Mouse (Mus musculus): ENCODE measurements around the gene Tmem14c. TPM values are rescaled to one million over a fixed set of nuclear protein-coding genes. Genes with fewer than 3 reads are reported as not detected.
A peak's percentile ranks its signal among the peaks of the same experiment; 100 is the strongest.
"Not testable (repeated sequence)": the region's sequence is repeated elsewhere in the genome, so short reads cannot be mapped to it uniquely, and the experiment has no call there.

The Tmem14c gene
- polyA plus RNA-seq, 1 experiment, result 91.8 TPM

GRCm38 (mm10) chr13:40982759-40983158 lies 33.3 kb upstream of the Tmem14c start:
- Histone ChIP-seq H3K27ac (ENCODE audit: insufficient read depth, low read length) (peak overlapping the region; percentile 81), H3K4me1 (ENCODE audit: control insufficient read depth, insufficient read depth, low read length) (no peaks in the 10 kb centered on the region), H3K4me3 (ENCODE audit: insufficient read depth, low read length) (no peak overlapping the region)
- no peak for TF ChIP-seq POLR2A (IDR thresholded peaks at IDR 0.05; ENCODE audit: low read depth, low read length)
- no peak for TF ChIP-seq CTCF (IDR thresholded peaks at IDR 0.05; ENCODE audit: borderline replicate concordance, insufficient read depth, low read length)

GRCm38 (mm10) chr13:40986081-40986480 lies 30.0 kb upstream of the Tmem14c start:
- no peak overlapping the region for H3K4me3 ChIP-seq (ENCODE audit: insufficient read depth, low read length)
- TF ChIP-seq CTCF (IDR thresholded peaks at IDR 0.05; ENCODE audit: borderline replicate concordance, insufficient read depth, low read length) (no peak), POLR2A (IDR thresholded peaks at IDR 0.05; ENCODE audit: low read depth, low read length) (no peak)

GRCm38 (mm10) chr13:40987608-40988303 lies 28.3 kb upstream of the Tmem14c start:
- H3K4me1 ChIP-seq (ENCODE audit: control insufficient read depth, insufficient read depth, low read length); H3K27ac ChIP-seq (ENCODE audit: insufficient read depth, low read length); H3K4me3 ChIP-seq (ENCODE audit: insufficient read depth, low read length): not testable (repeated sequence)

More at GRCm38 (mm10) chr13:40986081-40986480, 30.0 kb upstream of the Tmem14c start:
- Histone ChIP-seq H3K4me1 (ENCODE audit: control insufficient read depth, insufficient read depth, low read length) (no peaks in the 10 kb centered on the region), H3K27ac (ENCODE audit: insufficient read depth, low read length) (no peak overlapping the region)

DNA sequence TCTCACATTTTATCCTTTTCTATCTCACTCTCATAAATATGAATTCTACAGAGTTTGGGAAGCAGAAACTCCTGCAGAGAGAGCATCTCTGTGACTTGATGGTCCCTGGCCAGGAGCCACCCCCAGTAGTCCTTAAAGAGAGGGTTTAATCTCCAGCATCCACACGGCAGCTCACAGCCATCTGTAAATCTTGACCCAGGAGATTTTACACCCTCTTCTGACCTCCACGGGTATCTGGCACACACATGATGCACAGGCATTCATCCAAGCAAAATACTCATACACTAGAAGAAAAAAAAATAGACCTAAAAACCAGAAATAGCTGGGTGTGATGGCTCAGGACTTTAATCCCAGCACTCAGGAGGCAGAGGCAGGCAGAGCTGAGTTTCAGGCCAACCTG lies 27.7 kb upstream of the Tmem14c start:
- Histone ChIP-seq H3K4me1 (ENCODE audit: control insufficient read depth, insufficient read depth, low read length) (no peaks in the 10 kb centered on the region), H3K27ac (ENCODE audit: insufficient read depth, low read length) (no peak overlapping the region), H3K4me3 (ENCODE audit: insufficient read depth, low read length) (no peak overlapping the region)
- TF ChIP-seq POLR2A (IDR thresholded peaks at IDR 0.05; ENCODE audit: low read depth, low read length), result no peak
- no peak for TF ChIP-seq CTCF (IDR thresholded peaks at IDR 0.05; ENCODE audit: borderline replicate concordance, insufficient read depth, low read length)

- no peak overlapping the region for H3K27ac ChIP-seq (ENCODE audit: insufficient read depth, low read length)
- TF ChIP-seq POLR2A (IDR thresholded peaks at IDR 0.05; ENCODE audit: low read depth, low read length) (no peak), CTCF (IDR thresholded peaks at IDR 0.05; ENCODE audit: borderline replicate concordance, insufficient read depth, low read length) (no peak)
- no peaks in the 10 kb centered on the region for H3K4me1 ChIP-seq (ENCODE audit: control insufficient read depth, insufficient read depth, low read length)
- no peak overlapping the region for H3K4me3 ChIP-seq (ENCODE audit: insufficient read depth, low read length)
Measured at GRCm38 (mm10) chr13:40994487-40995263, 21.4 kb upstream of the Tmem14c start.

DNA sequence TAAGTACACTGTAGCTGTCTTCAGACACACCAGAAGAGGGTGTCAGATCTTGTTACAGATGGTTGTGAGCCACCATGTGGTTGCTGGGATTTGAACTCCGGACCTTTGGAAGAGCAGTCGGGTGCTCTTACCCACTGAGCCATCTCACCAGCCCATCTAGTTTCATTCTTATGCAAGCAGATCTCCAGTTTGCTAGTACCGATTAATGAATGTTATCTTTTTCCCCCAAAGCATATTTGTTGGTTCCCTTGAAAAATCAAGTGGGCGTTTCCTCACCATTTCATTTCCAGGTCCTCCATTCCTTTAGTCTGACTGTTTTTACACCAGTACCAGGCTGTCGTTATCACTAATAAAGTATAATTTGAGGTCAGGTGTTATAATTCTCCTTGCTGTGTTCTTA lies 17.6 kb upstream of the Tmem14c start:
- H3K27ac ChIP-seq (ENCODE audit: insufficient read depth, low read length); H3K4me3 ChIP-seq (ENCODE audit: insufficient read depth, low read length); H3K4me1 ChIP-seq (ENCODE audit: control insufficient read depth, insufficient read depth, low read length): not testable (repeated sequence)

DNA sequence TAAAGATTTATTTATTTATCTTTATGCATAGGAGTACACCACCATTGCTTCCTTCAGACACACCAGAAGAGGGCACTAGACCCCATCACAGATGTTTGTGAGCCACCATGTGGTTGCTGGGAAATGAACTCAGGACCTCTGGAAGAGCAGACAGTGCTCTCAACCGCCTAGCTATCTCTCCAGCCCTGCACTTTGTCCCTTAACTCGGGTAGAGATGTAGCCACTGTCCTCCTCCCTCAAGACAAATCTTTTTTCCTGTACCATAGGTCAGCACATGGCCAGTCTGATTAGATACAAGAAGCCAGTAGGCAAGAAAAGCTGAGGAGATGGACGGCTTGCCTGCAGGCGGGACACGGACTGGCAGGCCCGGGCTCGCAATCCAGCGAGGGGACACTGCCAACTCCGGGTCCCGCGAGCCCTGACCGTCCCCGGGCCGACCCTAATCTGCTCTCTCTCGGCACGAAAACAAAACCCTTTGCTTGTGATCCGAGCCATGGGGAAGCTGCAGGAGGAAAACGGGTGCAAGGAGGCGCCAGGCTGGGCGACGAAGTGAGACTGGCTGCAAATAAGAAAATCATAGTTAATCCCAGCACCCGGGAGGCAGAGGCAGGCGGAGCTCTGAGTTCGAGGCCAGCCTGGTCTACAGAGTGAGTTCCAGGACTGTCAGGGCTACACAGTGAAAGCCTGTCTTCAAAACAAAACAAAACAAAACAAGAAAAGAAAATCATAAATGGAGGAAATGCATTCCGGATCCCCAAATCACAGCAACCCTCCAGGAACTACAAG lies 15.8 kb upstream of the Tmem14c start:
- Histone ChIP-seq H3K4me3 (ENCODE audit: insufficient read depth, low read length) (peak overlapping the region; percentile 99), H3K27ac (ENCODE audit: insufficient read depth, low read length) (peak overlapping the region; percentile 99), H3K4me1 (ENCODE audit: control insufficient read depth, insufficient read depth, low read length) (peaks cover 3% of the 10 kb centered on the region)
- TF ChIP-seq POLR2A (IDR thresholded peaks at IDR 0.05; ENCODE audit: low read depth, low read length) (peak; percentile 41; the same call in 1 of the 2 replicates), CTCF (IDR thresholded peaks at IDR 0.05; ENCODE audit: borderline replicate concordance, insufficient read depth, low read length) (no peak)

- TF ChIP-seq POLR2A (IDR thresholded peaks at IDR 0.05; ENCODE audit: low read depth, low read length) (peak; percentile 54; the same call in 1 of the 2 replicates), CTCF (IDR thresholded peaks at IDR 0.05; ENCODE audit: borderline replicate concordance, insufficient read depth, low read length) (no peak)
- Histone ChIP-seq H3K4me1 (ENCODE audit: control insufficient read depth, insufficient read depth, low read length) (peaks cover 3% of the 10 kb centered on the region), H3K4me3 (ENCODE audit: insufficient read depth, low read length) (peak within 1 kb of the TSS; percentile 99), H3K27ac (ENCODE audit: insufficient read depth, low read length) (peak within 1 kb of the TSS; percentile 99)
Measured at GRCm38 (mm10) chr13:41000926-41001639, 15.0 kb upstream of the Tmem14c start, which contains the start of gene Pak1ip1. Gene Pak1ip1 (plus strand): TSS chr13:41001023.

GRCm38 (mm10) chr13:41002001-41002400 lies 14.1 kb upstream of the Tmem14c start:
- Histone ChIP-seq H3K27ac (ENCODE audit: insufficient read depth, low read length) (no peak overlapping the region), H3K4me1 (ENCODE audit: control insufficient read depth, insufficient read depth, low read length) (peaks cover 3% of the 10 kb centered on the region), H3K4me3 (ENCODE audit: insufficient read depth, low read length) (peak overlapping the region; percentile 51)
- no peak for TF ChIP-seq CTCF (IDR thresholded peaks at IDR 0.05; ENCODE audit: borderline replicate concordance, insufficient read depth, low read length)
- no peak for TF ChIP-seq POLR2A (IDR thresholded peaks at IDR 0.05; ENCODE audit: low read depth, low read length)
